Mouse (Mus musculus) NIH3T3 (cell line): ENCODE data around the gene Dapk2.

Source experiments
- DNase-seq: peaks from one replicate; pipeline ENCODE4 v3.0.0-alpha.2; 2012; ENCODE audit warnings: low read depth

The Dapk2 gene

DNA sequence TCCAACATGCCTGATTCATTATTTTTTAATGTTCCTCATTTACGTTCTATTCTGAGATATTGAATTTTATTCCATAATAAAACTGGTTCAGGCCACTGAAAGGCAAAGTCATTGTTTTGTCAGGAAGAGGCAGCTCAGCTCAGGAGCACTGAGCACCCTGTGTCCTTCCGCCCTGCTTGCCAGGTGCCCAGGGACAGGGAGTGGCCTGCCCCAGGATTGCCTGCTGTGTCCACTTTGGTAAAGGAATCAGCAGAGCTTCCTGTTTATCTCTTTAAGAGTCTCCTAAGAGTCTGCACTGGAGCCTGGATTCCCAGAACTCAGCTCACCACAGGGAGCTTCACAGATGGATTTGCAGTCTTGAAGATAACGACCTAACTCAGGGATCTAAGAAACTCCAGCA is 153.4 kb downstream of the Dapk2 start:
- DNase-seq: no peak

DNA sequence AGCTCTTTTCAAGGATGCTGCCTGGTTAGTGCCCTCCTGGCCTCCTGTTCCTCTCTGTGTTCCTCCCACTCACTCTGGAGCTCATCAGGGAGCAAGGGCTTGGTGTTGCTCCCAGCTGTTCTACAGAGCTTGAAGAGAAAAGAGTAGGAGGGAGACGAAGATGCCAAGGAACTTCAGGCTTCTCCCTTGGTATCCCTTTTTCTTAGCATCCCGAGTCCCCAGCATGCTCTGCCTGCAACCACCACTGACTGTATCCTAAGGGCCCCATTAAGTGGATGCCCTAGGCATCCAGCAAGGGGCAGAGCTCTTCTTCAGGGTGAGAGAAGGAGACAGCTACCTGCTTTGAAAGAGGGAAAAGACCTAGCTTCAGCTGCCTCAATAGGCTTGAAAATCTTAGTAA is 158.6 kb downstream of the Dapk2 start:
- DNase-seq: no peak
